Mouse (Mus musculus) stomach, postnatal 0 days (tissue): Measurements from ENCODE around the gene Mok.

Source experiments
- CTCF ChIP-seq: IDR thresholded peaks from 2 replicates; pipeline ENCODE4 v1.5.1; 2016; ENCODE audit warnings: antibody characterized with exemption, low read depth, mild to moderate bottlenecking, moderate library complexity
- EP300 ChIP-seq: optimal IDR thresholded peaks from 2 replicates; pipeline ENCODE3; 2016; ENCODE audit warnings: antibody characterized with exemption

DNA sequence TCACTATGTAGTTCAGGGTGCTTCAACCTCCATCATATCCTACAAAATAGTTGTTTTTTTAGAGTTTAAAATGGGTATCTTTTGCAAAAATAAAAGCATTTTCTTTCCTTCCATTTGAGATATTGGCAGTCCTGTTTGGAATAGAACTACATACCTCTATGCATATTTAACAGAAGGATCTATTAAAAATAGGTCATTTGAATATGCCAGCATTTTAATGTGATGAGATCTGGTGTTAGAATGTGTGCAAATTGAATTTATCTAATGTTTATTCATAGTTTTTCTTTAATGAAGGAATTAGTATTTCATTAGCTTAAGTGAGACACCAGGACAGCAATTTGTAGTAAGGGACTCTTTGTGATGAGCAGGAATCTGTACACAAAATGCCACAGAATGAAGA lies 72.2 kb downstream of the Mok start:
- no peak for TF ChIP-seq CTCF
- TF ChIP-seq EP300: no peak
